Mouse (Mus musculus) liver, embryonic 14.5 days (tissue): ENCODE measurements around the gene A830031A19Rik. TPM values are rescaled to one million over a fixed set of nuclear protein-coding genes. Genes with fewer than 3 reads are reported as not detected.

Experiments used
- ATAC-seq: fragments of 200-750 bp; cut with Nextera tagmentation; 2 replicates; pipeline ENCODE4 v1.8.0; 2017; ENCODE audit warnings: moderate number of reproducible peaks, mild to moderate bottlenecking, moderate library complexity; ENCODE audit not compliant: insufficient read depth
- DNase-seq, 3 experiments: peaks; one replicate each; pipeline ENCODE4 v3.0.0-alpha.2; 2012 to 2013; ENCODE audit warnings: low read depth in 3 of 3, low spot score in 3 of 3
- H3K27ac ChIP-seq: fragments of 300-500 bp; sonication (generic); 2 replicates; pipeline ENCODE4 v1.5.1; 2014; ENCODE audit warnings: moderate library complexity, mild to moderate bottlenecking, control low read depth, inconsistent platforms
- H3K27me3 ChIP-seq: fragments of 300-500 bp; sonication (generic); 2 replicates; pipeline ENCODE4 v1.6.1; 2014; ENCODE audit warnings: mild to moderate bottlenecking, low read length, moderate library complexity; ENCODE audit not compliant: control insufficient read depth, insufficient read depth
- H3K36me3 ChIP-seq: fragments of 300-500 bp; sonication (generic); replicated peaks from 2 replicates; pipeline ENCODE4 v1.6.1; 2014; ENCODE audit warnings: low read depth; ENCODE audit not compliant: control insufficient read depth, insufficient read depth
- H3K4me1 ChIP-seq, 2 experiments: fragments of 200-500 bp in 1 of 2; fragments of 300-500 bp in 1 of 2; sonication (generic) in 1 of 2; replicated peaks; 2 replicates each; pipeline ENCODE4 v1.6.1; 2012 to 2014; ENCODE audit warnings: antibody characterized with exemption in 1 of 2, inconsistent platforms in 1 of 2, low read length in 1 of 2; ENCODE audit not compliant: control insufficient read depth in 2 of 2, insufficient read depth in 2 of 2
- H3K4me2 ChIP-seq: fragments of 300-500 bp; sonication (generic); 2 replicates; pipeline ENCODE4 v1.6.1; 2014; ENCODE audit warnings: low read depth, mild to moderate bottlenecking, control low read depth, moderate library complexity
- H3K4me3 ChIP-seq, 2 experiments: fragments of 200-500 bp in 1 of 2; fragments of 300-500 bp in 1 of 2; sonication (generic) in 1 of 2; 2 replicates each; pipeline ENCODE4 v1.5.1; 2012 to 2014; ENCODE audit warnings: low read depth in 2 of 2, low read length in 2 of 2, mild to moderate bottlenecking in 2 of 2, control low read depth in 1 of 2, inconsistent platforms in 1 of 2, moderate library complexity in 1 of 2; ENCODE audit not compliant: insufficient read depth in 1 of 2
- H3K9ac ChIP-seq: fragments of 300-500 bp; sonication (generic); replicated peaks from 2 replicates; pipeline ENCODE4 v1.6.1; 2014; ENCODE audit warnings: mild to moderate bottlenecking, control low read depth, moderate library complexity
- H3K9me3 ChIP-seq: fragments of 300-500 bp; sonication (generic); 2 replicates; pipeline ENCODE4 v1.6.1; 2016; ENCODE audit warnings: low read length, mixed read lengths; ENCODE audit not compliant: control insufficient read depth
- CTCF ChIP-seq: IDR thresholded peaks from 2 replicates; pipeline ENCODE4 v1.5.1; 2016; ENCODE audit warnings: antibody characterized with exemption, low read depth, control low read depth
- EP300 ChIP-seq: IDR thresholded peaks from 2 replicates; pipeline ENCODE4 v1.6.1; 2016; ENCODE audit warnings: antibody characterized with exemption, low read depth
- WGBS: fragments of 180-500 bp; shearing (Covaris S2); extraction: QIAGEN DNeasy Blood & Tissue Kit; methylation state at CpG from one replicate; pipeline ENCODE4 v1.1.7; 2014; ENCODE audit not compliant: insufficient replicate concordance; 5-methylcytosine and 5-hydroxymethylcytosine counted together
- polyA plus RNA-seq, 2 experiments: library from polyadenylated mRNA; depleted of rRNA in 1 of 2; stranded (reverse) in 1 of 2; unstranded in 1 of 2; fragments of >200 nt; fragmentation: Nextera tagmentation in 1 of 2; extraction: Ambion mirVana in 1 of 2; gene quantifications; 2 replicates each; pipeline versions ENCODE4 v1.2.1 to v1.2.3; 2012 to 2014

The A830031A19Rik gene
- polyA plus RNA-seq, 2 experiments = not detected

GRCm38 (mm10) chr11:24078706-24079316 lies 4.0 kb upstream of the A830031A19Rik start:
- no peak for TF ChIP-seq EP300
- peak; percentile 27 for TF ChIP-seq CTCF
- Histone ChIP-seq H3K36me3 (no peaks in the 10 kb centered on the region; the same call in 1 of the 2 replicates), H3K9me3 (no peaks in the 10 kb centered on the region), H3K9ac (peak overlapping the region; percentile 70), H3K27me3 (peaks cover 6% of the 10 kb centered on the region), H3K4me3 (peak overlapping the region; percentile 68 to 83), H3K4me2 (peak overlapping the region; percentile 91), H3K4me1 (peaks cover 4 to 15% of the 10 kb centered on the region in 2 experiments; a peak in 3 of 4 replicates), H3K27ac (peak overlapping the region; percentile 73)
- no peak for DNase-seq
- WGBS = under 1% methylated on average over 38 of the region's 38 CpGs
- no peak for ATAC-seq

- Histone ChIP-seq H3K9me3 (no peaks in the 10 kb centered on the region), H3K27me3 (peaks cover 11% of the 10 kb centered on the region), H3K36me3 (no peaks in the 10 kb centered on the region), H3K4me2 (peak within 1 kb of the TSS; percentile 91), H3K4me1 (peaks cover 4 to 9% of the 10 kb centered on the region in 2 experiments; a peak in 2 of 4 replicates), H3K4me3 (peak within 1 kb of the TSS; percentile 68 to 83), H3K27ac (peak within 1 kb of the TSS; percentile 73), H3K9ac (peak within 1 kb of the TSS; percentile 70)
- ATAC-seq (peak; percentile 34; the same call in 1 of the 2 replicates), DNase-seq (no peak)
- WGBS = under 1% methylated on average over 41 of the region's 51 CpGs
- TF ChIP-seq CTCF = no peak
- TF ChIP-seq EP300 = 0 out of 2 replicates have a peak, but pooled peaks have one; percentile 15
These were observed 3.2 kb upstream of the A830031A19Rik start, which contains the start of gene Bcl11a for GRCm38 (mm10) chr11:24077795-24078705. Gene Bcl11a (plus strand): TSS chr11:24078056.

GRCm38 (mm10) chr11:24076821-24077730 lies 2.2 kb upstream of the A830031A19Rik start:
- 0% methylated on average over 59 of the region's 59 CpGs for WGBS
- peak overlapping the region; percentile 68 to 83 for H3K4me3 ChIP-seq
- TF ChIP-seq EP300 (no peak), CTCF (peak; percentile 70)
- H3K27ac ChIP-seq = peak overlapping the region; percentile 73
- DNase-seq (no peak), ATAC-seq (peak; percentile 54)
- peak overlapping the region; percentile 91 for H3K4me2 ChIP-seq
- peaks cover 4 to 8% of the 10 kb centered on the region in 2 experiments; a peak in 2 of 4 replicates for H3K4me1 ChIP-seq
- no peaks in the 10 kb centered on the region for H3K9me3 ChIP-seq
- peaks cover 14% of the 10 kb centered on the region for H3K27me3 ChIP-seq
- H3K9ac ChIP-seq = peak overlapping the region; percentile 70
- no peaks in the 10 kb centered on the region for H3K36me3 ChIP-seq

GRCm38 (mm10) chr11:24076127-24076650 lies 1.3 kb upstream of the A830031A19Rik start:
- Histone ChIP-seq H3K4me1 (peaks cover 4 to 8% of the 10 kb centered on the region in 2 experiments; a peak in 2 of 4 replicates), H3K4me2 (peak overlapping the region; percentile 91), H3K4me3 (peak overlapping the region; percentile 68 to 83), H3K27ac (peak overlapping the region; percentile 73), H3K9ac (peak overlapping the region; percentile 70), H3K36me3 (no peaks in the 10 kb centered on the region), H3K9me3 (no peaks in the 10 kb centered on the region), H3K27me3 (peaks cover 14% of the 10 kb centered on the region)
- DNase-seq = peak in 2 of 3 experiments; percentile 72 to 78
- WGBS = under 1% methylated on average over 32 of the region's 32 CpGs
- peak; percentile 30 for ATAC-seq
- TF ChIP-seq CTCF (peak; percentile 50), EP300 (no peak)
